Comparison of ENCODE assay signal across 21 mouse cellular contexts in the genomic region with DNA sequence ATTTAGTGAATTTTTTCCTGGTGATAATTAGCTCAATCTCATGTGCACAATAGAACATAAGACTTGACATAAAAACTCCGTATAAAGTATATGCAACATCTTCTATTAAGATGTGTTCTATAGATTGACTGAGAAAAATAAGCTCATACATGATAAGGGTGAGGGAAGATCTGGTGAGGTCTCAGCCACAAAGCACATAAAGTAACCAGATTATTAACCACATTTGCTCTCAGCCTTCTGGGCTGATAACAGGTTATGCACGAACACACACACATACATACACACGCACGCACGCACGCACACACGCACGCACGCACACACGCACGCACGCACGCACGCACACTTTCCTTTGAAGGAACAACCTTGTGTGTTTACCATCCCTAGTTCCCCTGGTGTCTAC. TPM values are rescaled to one million over a fixed set of nuclear protein-coding genes. Genes with fewer than 3 reads are reported as not detected.
DNase-seq lines count a peak whose midpoint lies in the region; ATAC-seq lines count a peak whose summit lies in the region.
"Had no signal": no experiment of that assay in that cellular context is flagged by ENCODE, and none has a peak within 500 bp of the region (broad histone marks: within the 10 kb centered on the region; RNA-seq: fewer than 3 reads in every experiment).

No protein-coding gene starts in this region.

- H3K4me1 ChIP-seq in embryonic facial prominence, embryonic 12.5 days: no peaks in the 10 kb centered on the region; the same call in 1 of the 2 replicates
- H3K4me1 ChIP-seq in embryonic facial prominence, embryonic 10.5 days: no peaks in the 10 kb centered on the region
- H3K4me1 ChIP-seq: forebrain, embryonic 13.5 days; forebrain, embryonic 15.5 days had no signal

- H3K36me3 ChIP-seq in embryonic facial prominence, embryonic 12.5 days: no peaks in the 10 kb centered on the region
- peaks cover 20% of the 10 kb centered on the region for H3K36me3 ChIP-seq in embryonic facial prominence, embryonic 10.5 days (replicated peaks)
- H3K36me3 ChIP-seq: forebrain, embryonic 15.5 days; G1E had no signal

- no peak overlapping the region for H3K4me2 ChIP-seq in embryonic facial prominence, embryonic 12.5 days (replicated peaks)
- H3K4me2 ChIP-seq: forebrain, embryonic 13.5 days; forebrain, embryonic 15.5 days had no signal

- peak overlapping the region; percentile 36; the same call in 1 of the 2 replicates for H3K27ac ChIP-seq in embryonic facial prominence, embryonic 12.5 days
- no peak overlapping the region for H3K27ac ChIP-seq in embryonic facial prominence, embryonic 10.5 days (replicated peaks)
- H3K27ac ChIP-seq: forebrain, embryonic 13.5 days; forebrain, embryonic 15.5 days had no signal

- H3K9ac ChIP-seq in embryonic facial prominence, embryonic 12.5 days: no peak overlapping the region
- H3K9ac ChIP-seq: forebrain, embryonic 13.5 days; forebrain, embryonic 15.5 days; forebrain, postnatal 0 days had no signal

- H3K4me3 ChIP-seq in embryonic facial prominence, embryonic 12.5 days: no peak overlapping the region
- H3K4me3 ChIP-seq in embryonic facial prominence, embryonic 10.5 days: no peak overlapping the region
- H3K4me3 ChIP-seq: forebrain, embryonic 13.5 days; forebrain, embryonic 15.5 days had no signal

- WGBS in embryonic facial prominence, embryonic 12.5 days: 94% methylated on average over 14 of the region's 14 CpGs
- 96% methylated on average over 14 of the region's 14 CpGs for WGBS in embryonic facial prominence, embryonic 10.5 days

- H3K27me3 ChIP-seq in embryonic facial prominence, embryonic 12.5 days: no peaks in the 10 kb centered on the region
- H3K27me3 ChIP-seq in embryonic facial prominence, embryonic 10.5 days (replicated peaks; ENCODE audit: low read depth, poor library complexity, severe bottlenecking): no peaks in the 10 kb centered on the region
- H3K27me3 ChIP-seq: CH12.LX; forebrain, embryonic 13.5 days; forebrain, embryonic 15.5 days had no signal

- ATAC-seq in embryonic facial prominence, embryonic 12.5 days (ENCODE audit: insufficient number of reproducible peaks, insufficient read depth, low FRiP score, low TSS enrichment): no peak
- peak; percentile 60; the same call in 1 of the 2 replicates for ATAC-seq in megakaryocyte-erythroid progenitor cell, adult 5-6 weeks (replicated peaks; ENCODE audit: low FRiP score, low TSS enrichment, poor library complexity, severe bottlenecking)
- ATAC-seq: CD4-positive, CD25-positive, alpha-beta regulatory T cell, adult 4 months; forebrain, embryonic 13.5 days; forebrain, embryonic 15.5 days; forebrain, postnatal 0 days had no signal

- DNase-seq in embryonic facial prominence, embryonic 10.5 days (ENCODE audit: low spot score): no peak
- DNase-seq in thymus, postnatal 0 days (ENCODE audit: low spot score): peak; percentile 31
- no peak for DNase-seq in thymus, postnatal 36 days
- DNase-seq in adrenal gland, adult (ENCODE audit: inconsistent age in 2 of 2, low spot score in 1 of 2): no peak
- DNase-seq: adrenal gland, adult 8-10 months; adrenal gland, postnatal 14 days; adrenal gland, postnatal 36 days; B cell, adult 2 months; cerebellum, adult 11-12 months; cerebellum, adult 2 months; cerebellum, adult 9-10 months; cerebellum, postnatal 10 days; cerebellum, postnatal 25 days; forebrain, postnatal 0 days had no signal

- H3K9me3 ChIP-seq in embryonic facial prominence, embryonic 12.5 days: no peaks in the 10 kb centered on the region
- H3K9me3 ChIP-seq in embryonic facial prominence, embryonic 10.5 days: no peaks in the 10 kb centered on the region; the same call in 1 of the 2 replicates
- H3K9me3 ChIP-seq: forebrain, embryonic 13.5 days; forebrain, embryonic 15.5 days had no signal

RNA-seq across cellular contexts. Expression of a gene that starts 10.2 kb away (rescaled TPM):
- 79.5 and 86.8 TPM in 2 replicates for polyA plus RNA-seq in embryonic facial prominence, embryonic 12.5 days (2016; fragmentation: Nextera tagmentation; extraction: Ambion mirVana)
- 73.1 and 84.1 TPM in 2 replicates for polyA plus RNA-seq in embryonic facial prominence, embryonic 10.5 days (2016; fragmentation: Nextera tagmentation; extraction: Ambion mirVana)
- polyA plus RNA-seq in thymus, postnatal 0 days (2015; fragmentation: Nextera tagmentation; extraction: Ambion mirVana): 10.9 and 12.4 TPM in 2 replicates
- 95.2 and 131 TPM in 2 replicates for total RNA-seq in megakaryocyte-erythroid progenitor cell, adult 5-6 weeks (2014; fragmentation: Nextera tagmentation)
- 24.9 and 46.0 TPM in 2 replicates for total RNA-seq in megakaryocyte-erythroid progenitor cell, adult 5-6 weeks (2017)

RNA-seq across cellular contexts. Expression of a gene that starts 10.5 kb away (rescaled TPM):
- 3.9 and 5.7 TPM in 2 replicates for polyA plus RNA-seq in embryonic facial prominence, embryonic 12.5 days (2016; fragmentation: Nextera tagmentation; extraction: Ambion mirVana)
- 4.7 and 4.9 TPM in 2 replicates for polyA plus RNA-seq in embryonic facial prominence, embryonic 10.5 days (2016; fragmentation: Nextera tagmentation; extraction: Ambion mirVana)
- polyA plus RNA-seq in thymus, postnatal 0 days (2015; fragmentation: Nextera tagmentation; extraction: Ambion mirVana): 18.8 and 19.9 TPM in 2 replicates
- 2.5 and 5.3 TPM in 2 replicates for total RNA-seq in megakaryocyte-erythroid progenitor cell, adult 5-6 weeks (2014; fragmentation: Nextera tagmentation)
- 1.8 and 11.3 TPM in 2 replicates for total RNA-seq in megakaryocyte-erythroid progenitor cell, adult 5-6 weeks (2017)

RNA-seq across cellular contexts. Expression of a gene that starts 26.4 kb away (rescaled TPM):
- 113 and 115 TPM in 2 replicates for polyA plus RNA-seq in embryonic facial prominence, embryonic 12.5 days (2016; fragmentation: Nextera tagmentation; extraction: Ambion mirVana)
- 119 and 121 TPM in 2 replicates for polyA plus RNA-seq in embryonic facial prominence, embryonic 10.5 days (2016; fragmentation: Nextera tagmentation; extraction: Ambion mirVana)
- polyA plus RNA-seq in thymus, postnatal 0 days (2015; fragmentation: Nextera tagmentation; extraction: Ambion mirVana): 30.2 and 31.1 TPM in 2 replicates
- total RNA-seq in megakaryocyte-erythroid progenitor cell, adult 5-6 weeks (2014; fragmentation: Nextera tagmentation): 17.0 and 26.4 TPM in 2 replicates
- total RNA-seq in megakaryocyte-erythroid progenitor cell, adult 5-6 weeks (2017): 13.5 and 14.6 TPM in 2 replicates

RNA-seq across cellular contexts. Expression of a gene that starts 56.0 kb away (rescaled TPM):
- polyA plus RNA-seq in embryonic facial prominence, embryonic 12.5 days (2016; fragmentation: Nextera tagmentation; extraction: Ambion mirVana): 40.6 and 41.8 TPM in 2 replicates
- 32.0 and 32.7 TPM in 2 replicates for polyA plus RNA-seq in embryonic facial prominence, embryonic 10.5 days (2016; fragmentation: Nextera tagmentation; extraction: Ambion mirVana)
- 28.8 and 30.9 TPM in 2 replicates for polyA plus RNA-seq in thymus, postnatal 0 days (2015; fragmentation: Nextera tagmentation; extraction: Ambion mirVana)
- total RNA-seq in megakaryocyte-erythroid progenitor cell, adult 5-6 weeks (2014; fragmentation: Nextera tagmentation): 27.2 and 30.2 TPM in 2 replicates
- total RNA-seq in megakaryocyte-erythroid progenitor cell, adult 5-6 weeks (2017): 37.6 and 51.4 TPM in 2 replicates

RNA-seq across cellular contexts. Expression of a gene that starts 56.1 kb away (rescaled TPM):
- 19.1 and 22.6 TPM in 2 replicates for polyA plus RNA-seq in embryonic facial prominence, embryonic 12.5 days (2016; fragmentation: Nextera tagmentation; extraction: Ambion mirVana)
- polyA plus RNA-seq in embryonic facial prominence, embryonic 10.5 days (2016; fragmentation: Nextera tagmentation; extraction: Ambion mirVana): 19.0 and 21.2 TPM in 2 replicates
- polyA plus RNA-seq in thymus, postnatal 0 days (2015; fragmentation: Nextera tagmentation; extraction: Ambion mirVana): 26.8 and 27.2 TPM in 2 replicates
- 3.6 and 5.6 TPM in 2 replicates for total RNA-seq in megakaryocyte-erythroid progenitor cell, adult 5-6 weeks (2014; fragmentation: Nextera tagmentation)
- total RNA-seq in megakaryocyte-erythroid progenitor cell, adult 5-6 weeks (2017): 3.1 and 4.9 TPM in 2 replicates
